Mouse (Mus musculus) gonadal fat pad, adult 2 months (tissue): ENCODE data around the gene Rhbdl2. TPM values are rescaled to one million over a fixed set of nuclear protein-coding genes. Genes with fewer than 3 reads are reported as not detected.

Experiments
- DNase-seq: peaks from one replicate; pipeline ENCODE4 v3.0.0-alpha.2; 2012; ENCODE audit warnings: low read depth
- polyA plus RNA-seq: library from polyadenylated mRNA; depleted of rRNA; stranded (reverse); fragments of >200 nt; gene quantifications from 2 replicates; pipeline ENCODE4 v1.2.3, GENCODE M21; 2012; rRNA removed

Rhbdl2 gene
- polyA plus RNA-seq = 3.8 and 7.1 TPM in 2 replicates

DNA sequence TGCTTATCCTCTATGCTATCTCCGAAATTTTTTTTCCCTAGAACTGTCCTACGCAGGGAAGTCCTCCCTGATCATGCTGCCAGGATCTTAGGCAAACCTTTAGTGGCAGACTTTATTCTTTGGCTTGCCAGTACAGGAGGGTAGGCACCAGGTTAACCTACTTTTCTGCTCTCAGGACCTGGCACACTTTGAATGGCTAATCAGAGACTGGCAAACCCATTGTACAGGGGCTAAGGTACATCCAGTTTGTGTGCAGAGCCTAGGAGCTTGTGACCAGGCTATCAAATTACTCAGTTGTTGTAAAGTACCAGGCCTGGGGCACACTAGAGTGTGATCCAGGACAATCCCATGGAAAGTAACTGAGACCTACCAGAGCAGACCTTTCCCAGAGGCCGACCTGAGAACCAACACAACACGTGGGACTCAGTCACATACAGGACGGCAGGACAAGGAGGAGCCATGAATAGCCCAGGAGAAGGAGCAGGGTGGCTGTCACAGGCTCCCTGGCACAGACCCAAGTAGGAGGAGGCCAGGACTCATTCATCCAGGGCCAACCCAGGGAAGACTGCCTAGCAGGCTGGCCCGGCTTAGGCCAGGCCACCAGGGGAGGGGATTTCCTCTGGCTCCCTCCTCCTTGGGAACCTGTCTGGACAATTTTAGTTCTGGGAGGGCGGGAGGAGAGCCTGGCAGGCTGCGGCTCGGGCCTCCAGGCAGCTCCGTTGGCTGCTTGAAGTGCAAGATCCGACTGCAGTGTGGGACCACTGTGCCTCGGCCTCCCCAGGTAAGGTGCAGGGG, at the start of gene Rhbdl2:
Rhbdl2 (plus strand) TSS at position 684 of the 795 bp plus-strand sequence.
- DNase-seq = peak; percentile 61

DNA sequence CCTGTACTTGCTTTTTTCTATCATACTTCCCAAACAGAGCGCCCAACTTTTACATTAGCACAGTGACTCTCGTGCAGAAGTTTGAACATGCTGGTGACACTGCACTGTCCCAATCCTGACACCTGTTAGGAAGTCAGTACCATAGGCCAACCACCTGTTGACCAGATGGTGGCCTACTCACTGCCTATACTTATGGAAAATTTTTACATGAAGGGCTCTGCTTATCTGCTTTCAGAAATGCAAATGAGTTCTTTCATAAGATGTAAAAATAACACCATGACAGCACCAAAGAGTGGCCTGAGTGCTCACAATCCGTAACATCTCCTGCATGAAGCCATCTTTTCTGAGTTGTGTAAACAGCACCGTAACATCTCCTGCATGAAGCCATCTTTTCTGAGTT, 49.0 kb upstream of the Rhbdl2 start:
- no peak for DNase-seq

- DNase-seq = no peak
Observed at GRCm38 (mm10) chr4:123742891-123743290, 44.8 kb upstream of the Rhbdl2 start.

- DNase-seq = no peak
Observed at GRCm38 (mm10) chr4:123745221-123745775, 42.4 kb upstream of the Rhbdl2 start.

DNA sequence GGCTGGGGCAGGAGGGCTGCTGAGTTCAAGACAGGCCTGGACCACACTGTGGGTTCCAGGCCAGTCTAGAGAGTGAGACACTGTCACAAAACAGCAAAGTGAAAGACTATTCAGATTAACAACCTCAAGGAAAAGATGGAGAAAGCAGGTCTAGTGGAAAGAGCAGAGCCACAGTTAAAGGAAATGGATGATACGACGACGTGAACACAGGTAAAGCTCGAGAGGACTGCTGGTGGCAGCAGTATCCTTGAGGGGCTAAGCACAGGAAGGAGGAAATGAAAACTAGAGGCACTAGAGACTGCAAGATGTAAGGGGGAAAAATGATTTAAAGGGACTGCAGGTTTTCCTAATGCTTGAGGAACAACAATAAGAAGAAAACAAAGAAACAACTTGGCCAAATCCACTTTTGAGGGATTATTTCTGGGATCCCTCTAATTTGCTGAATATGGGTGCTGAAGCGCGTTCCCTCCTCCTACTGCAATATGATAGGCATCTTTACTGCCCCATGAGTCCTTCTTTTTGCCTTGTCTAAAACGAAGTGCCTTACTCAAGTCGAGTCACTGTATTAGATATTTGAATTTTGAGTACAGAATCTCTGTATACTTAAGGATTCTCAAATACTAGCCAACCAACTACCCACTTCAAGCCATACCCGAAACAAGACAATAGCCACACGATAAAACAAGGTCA, 38.8 kb upstream of the Rhbdl2 start:
- DNase-seq = no peak

DNA sequence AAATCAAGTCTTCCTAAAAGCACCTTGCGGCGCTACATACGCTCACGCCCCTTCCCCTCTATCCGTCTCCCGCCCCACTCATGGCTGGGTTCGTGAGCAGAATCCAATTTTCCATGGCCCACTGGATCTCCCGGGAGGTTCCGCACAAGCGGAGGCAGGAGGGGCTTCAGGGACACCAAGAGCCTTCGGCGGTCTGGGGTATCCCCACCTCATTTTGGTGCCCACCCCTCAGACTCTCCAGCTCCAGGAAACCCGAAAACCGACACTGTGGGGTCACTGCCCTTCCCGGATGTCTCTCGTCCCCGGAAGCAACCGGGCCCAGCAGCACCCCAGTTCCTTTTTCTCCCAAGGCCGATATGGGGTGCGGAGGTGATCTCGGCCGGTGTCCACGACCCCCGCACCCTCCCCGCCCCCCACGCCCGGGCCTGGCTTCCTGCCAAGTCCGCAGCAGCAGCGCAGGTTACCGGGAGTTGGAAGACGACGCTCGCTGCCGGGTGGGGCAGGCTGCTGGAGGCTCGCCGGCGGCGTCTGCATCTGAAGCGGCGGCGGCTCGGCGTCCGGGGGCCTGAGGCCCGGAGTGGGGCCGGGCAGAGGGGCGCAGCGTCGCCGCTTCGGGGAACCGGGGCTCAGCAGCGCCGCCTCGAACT, 38.1 kb upstream of the Rhbdl2 start:
- no peak for DNase-seq

DNA sequence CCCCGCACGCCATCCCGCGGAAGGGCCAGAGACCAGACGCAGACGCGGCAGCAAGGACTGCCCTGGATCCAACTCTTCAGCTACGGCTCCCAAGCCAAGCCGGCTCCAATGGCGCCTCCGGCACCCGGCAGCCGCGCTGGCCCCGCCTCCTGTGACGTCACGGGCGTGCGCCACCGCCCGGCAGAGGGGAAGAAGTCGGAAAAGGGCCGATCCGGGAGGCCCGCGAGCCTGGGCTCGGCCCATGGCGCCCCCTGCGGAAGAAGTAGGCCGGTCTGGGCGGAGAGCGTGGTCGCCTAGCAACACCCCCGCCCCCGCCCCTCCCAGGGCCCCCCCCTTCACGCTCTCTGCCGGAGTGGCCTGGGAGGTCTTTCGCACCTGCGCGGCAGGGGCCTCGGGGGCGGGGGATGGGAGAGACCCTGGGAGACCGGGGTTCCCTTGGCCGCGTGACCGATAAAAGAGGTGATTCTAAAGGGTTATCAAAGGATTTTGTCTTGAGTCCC, 37.5 kb upstream of the Rhbdl2 start, which contains the start of gene Akirin1:
Akirin1 (minus strand) TSS at position 194 of the 500 bp plus-strand sequence.
- DNase-seq = no peak

GRCm38 (mm10) chr4:123750707-123751312, 36.9 kb upstream of the Rhbdl2 start:
- no peak for DNase-seq

- DNase-seq = no peak
Observed at GRCm38 (mm10) chr4:123758306-123758705, 29.4 kb upstream of the Rhbdl2 start.

DNA sequence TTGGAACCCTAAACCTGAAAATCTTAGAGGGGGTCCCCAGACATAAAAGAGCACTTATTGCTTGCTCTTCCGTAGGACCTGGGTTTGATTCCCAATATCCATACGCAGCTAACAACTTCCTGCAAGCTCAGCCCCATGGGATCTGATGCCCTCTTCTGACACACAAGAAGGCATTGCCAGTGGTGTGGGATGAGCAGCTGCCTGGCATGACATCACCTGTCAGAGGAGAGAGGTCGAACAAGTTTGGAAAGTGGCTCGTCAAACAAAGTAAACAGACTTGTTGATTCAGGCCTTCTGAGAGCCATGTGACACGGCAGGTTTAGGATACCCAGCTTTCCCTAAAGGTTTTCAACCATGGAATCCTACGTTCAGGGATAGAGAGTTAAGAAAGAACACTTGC, 22.6 kb upstream of the Rhbdl2 start:
- DNase-seq = no peak

- DNase-seq = no peak
Observed at GRCm38 (mm10) chr4:123767807-123768206, 19.9 kb upstream of the Rhbdl2 start.

- no peak for DNase-seq
Observed at GRCm38 (mm10) chr4:123768234-123768633, 19.4 kb upstream of the Rhbdl2 start.

DNA sequence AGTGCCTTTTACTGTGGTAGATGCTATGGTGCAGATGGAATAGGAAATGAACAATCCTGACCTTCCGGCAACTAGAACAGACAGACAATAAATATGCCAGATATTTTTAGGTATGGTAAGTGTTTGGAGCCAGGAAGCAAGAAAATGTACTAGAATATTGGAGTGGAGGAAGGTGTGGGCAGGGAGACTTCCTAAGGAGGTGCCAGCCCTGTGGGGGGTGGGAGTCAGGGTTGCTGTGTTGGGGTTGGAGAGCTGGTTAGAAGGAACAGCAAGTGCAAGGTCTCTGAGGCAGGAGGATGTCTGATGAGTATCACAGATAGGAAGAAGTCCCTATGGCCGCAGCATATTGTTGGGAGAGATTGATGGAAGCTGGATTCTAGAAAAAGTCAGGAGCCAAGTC, 5.0 kb downstream of the Rhbdl2 start:
- DNase-seq = no peak

- DNase-seq = no peak
Observed at GRCm38 (mm10) chr4:123793136-123793535, 5.5 kb downstream of the Rhbdl2 start.

DNA sequence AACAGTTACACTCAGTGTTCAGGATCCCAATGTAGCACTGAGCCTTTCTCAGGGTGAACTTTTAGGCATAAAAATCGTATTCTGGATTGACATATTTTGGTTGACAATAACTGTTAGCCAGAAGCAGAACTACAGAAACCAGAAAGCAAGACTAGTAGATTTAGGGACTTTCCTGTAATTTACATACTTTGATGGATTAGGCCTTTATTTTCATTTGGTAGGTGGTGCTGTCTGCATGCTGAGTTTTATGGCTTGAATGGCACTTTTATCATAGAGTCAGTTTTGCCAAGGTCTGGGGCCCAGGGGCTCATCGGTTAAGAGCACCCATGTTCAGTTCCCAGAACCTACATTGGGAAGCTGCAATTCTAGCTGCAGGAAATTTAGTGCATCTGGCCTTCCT, 7.4 kb downstream of the Rhbdl2 start:
- DNase-seq = no peak

DNA sequence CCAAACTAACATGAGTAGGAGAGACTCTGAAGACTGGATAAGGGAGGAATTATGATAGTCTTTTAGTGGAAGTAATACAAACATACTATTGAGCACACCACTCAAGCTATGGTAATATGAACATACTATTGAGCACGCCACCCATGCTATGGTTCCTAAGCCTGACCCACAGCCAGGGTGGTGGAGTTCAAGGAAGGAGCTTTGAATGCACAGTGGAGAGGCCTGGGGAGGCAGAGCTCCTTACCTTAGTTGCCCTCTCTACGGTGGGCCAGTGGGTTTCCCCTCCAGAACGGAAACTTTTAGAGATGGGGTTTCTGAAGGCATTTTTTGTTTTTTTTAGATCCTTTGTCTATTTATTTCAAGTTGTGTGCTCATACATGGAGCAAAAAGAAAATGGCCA, 9.7 kb downstream of the Rhbdl2 start:
- DNase-seq = no peak

DNA sequence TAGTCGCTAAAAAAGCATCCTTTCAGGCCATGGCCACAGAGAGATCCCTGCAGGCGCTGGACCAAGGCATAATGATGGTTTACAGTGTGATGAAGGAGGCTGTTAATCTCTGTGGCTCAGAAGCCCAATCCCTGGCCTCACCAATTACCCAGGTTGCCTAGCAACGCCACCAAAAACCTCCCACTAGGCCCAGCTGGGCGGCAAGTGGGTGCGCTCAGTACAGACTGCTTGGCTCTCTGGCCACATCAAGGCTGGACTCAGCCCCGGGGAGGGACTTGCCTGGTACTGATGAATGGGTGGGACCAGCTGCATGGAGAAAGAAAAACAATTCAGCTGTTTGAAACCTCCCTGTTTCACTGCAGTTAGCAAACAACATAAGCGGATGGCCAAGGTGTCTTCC, 10.2 kb downstream of the Rhbdl2 start:
- DNase-seq = no peak

DNA sequence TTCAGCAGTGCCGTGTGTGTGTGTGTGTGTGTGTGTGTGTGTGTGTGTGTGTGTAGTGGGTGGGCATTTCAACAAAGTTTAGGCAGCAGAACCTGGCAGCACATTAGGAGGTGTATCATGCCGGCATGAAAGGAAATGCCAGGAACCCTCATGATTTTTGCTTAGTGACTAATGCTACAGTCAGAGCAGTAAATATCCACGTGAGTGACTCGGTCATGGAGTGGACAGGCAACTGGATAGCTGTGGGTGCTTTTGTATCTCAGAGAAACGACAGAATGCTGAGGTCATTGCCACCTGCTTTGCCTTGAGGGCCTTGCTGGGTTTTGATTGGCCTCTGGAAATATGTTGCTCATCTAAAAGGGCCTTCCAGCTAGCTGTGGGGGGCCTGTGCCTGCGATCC, 16.0 kb downstream of the Rhbdl2 start:
- no peak for DNase-seq

GRCm38 (mm10) chr4:123808304-123808703, 20.6 kb downstream of the Rhbdl2 start:
- no peak for DNase-seq

DNA sequence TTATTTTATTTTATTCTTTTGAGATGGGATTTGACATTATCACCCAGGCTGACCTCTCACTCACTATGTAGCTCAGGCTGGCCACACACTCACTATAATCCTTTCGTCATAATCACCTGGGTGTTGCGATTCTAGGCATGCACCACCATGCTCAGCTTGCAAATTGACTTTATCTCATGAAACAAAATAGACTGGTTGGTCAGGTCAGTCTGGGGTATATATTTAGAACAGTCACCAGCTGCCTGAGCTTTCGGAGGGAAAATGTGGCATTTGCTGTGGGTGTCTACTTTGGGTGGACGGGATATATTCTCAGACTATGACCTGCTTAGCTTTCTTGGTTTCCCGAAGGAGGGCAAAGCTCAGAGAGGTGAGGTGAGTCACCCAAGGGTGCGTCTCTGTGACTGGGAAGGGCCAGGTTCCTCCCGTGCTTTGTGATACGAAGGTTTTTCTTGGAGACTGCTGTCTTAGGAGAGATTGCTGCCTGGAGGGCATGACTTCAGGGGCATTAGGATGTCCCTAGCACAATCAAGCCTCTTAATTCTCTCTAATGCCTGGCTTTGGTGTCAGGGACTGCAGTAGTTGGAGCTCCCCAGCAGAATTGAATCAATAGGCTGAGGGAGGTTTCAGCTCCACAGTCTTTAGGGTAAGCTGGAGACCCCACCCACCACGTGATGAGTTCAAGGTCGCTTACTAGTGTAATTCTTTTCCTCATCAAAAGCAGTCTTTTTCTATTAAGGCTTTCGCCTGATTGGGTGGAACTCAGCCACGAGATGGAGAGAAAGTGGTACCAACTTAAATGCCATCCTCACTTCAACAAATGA, 23.0 kb downstream of the Rhbdl2 start:
- DNase-seq = no peak

DNA sequence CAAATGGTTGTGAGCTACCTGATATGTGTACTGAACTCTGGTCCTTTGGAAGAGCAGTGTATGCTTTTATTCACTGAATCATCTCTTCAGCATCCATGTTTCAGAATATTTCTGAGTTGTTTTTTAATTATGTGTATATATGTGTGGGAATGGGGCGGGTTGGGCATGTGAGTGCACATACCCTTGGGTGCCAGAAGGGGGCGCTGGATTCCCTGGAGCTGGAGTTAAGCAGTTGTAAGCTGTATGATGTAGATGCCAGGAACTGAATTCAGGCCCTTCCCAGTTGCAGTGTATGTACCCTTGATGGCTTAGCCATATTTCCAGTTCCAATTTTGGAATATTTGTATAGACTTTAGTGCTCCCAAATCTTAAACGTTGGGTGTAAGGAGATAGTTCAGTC, 24.9 kb downstream of the Rhbdl2 start:
- DNase-seq = no peak
